Mouse (Mus musculus): ENCODE data around the gene Ogfod1. TPM values are rescaled to one million over a fixed set of nuclear protein-coding genes. Genes with fewer than 3 reads are reported as not detected.

Ogfod1 gene
- polyA plus RNA-seq, 1 experiment from 2014 or later, result 20.8 TPM

DNA sequence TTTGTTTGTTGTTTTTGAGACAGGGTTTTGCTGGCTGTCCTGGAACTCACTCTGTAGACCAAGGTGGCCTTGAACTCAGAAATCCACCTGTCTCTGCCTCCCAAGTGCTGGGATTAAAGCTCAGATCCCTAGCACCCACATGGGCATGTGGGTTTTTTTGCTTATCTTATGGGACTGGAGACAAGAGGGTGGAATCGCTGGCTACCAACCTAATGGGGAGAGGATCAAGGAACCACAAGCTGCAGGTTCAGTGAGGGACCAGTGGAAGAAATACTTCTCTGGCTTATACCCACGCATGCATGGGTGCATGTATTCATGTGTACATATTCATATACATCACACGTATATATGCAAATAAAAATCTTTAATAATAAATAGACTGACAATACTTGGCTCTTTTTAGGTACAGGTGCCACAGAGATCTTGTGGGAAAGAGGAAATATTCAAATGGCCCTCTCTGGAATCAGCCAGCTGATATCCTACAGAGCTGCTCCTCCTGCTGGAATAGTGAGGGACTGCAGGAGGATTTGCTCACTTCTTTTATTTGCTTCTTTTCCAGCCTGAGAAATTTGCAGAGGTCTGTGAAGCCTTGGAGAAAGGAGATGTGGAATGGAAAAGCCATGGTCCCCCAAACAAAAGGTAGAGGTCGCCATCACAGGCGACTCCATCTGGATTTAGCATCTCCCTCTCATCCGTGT is 20.3 kb downstream of the Ogfod1 start:
- no peak overlapping the region for H3K9ac ChIP-seq (replicated peaks; ENCODE audit: low read depth, low read length)
- peaks cover 9% of the 10 kb centered on the region for H3K36me3 ChIP-seq (ENCODE audit: control insufficient read depth, insufficient read depth)
- H3K4me2 ChIP-seq (ENCODE audit: low read length), result no peak overlapping the region
- no peaks in the 10 kb centered on the region for H3K9me3 ChIP-seq (ENCODE audit: control insufficient read depth, low read length)
- 60% methylated on average over 6 of the region's 6 CpGs for WGBS
- no peak overlapping the region for H3K4me3 ChIP-seq (replicated peaks; ENCODE audit: low read length)
- H3K4me1 ChIP-seq (replicated peaks; ENCODE audit: control insufficient read depth, insufficient read depth, low read length), result no peaks in the 10 kb centered on the region
- H3K27ac ChIP-seq (ENCODE audit: low read length), result no peak overlapping the region
- no peak for ATAC-seq
- no peaks in the 10 kb centered on the region for H3K27me3 ChIP-seq (replicated peaks; ENCODE audit: control insufficient read depth, insufficient read depth, low read length)

GRCm38 (mm10) chr8:94066121-94066863 is 29.3 kb downstream of the Ogfod1 start:
- H3K27me3 ChIP-seq (replicated peaks; ENCODE audit: control insufficient read depth, insufficient read depth, low read length), result no peaks in the 10 kb centered on the region
- H3K27ac ChIP-seq (ENCODE audit: low read length), result no peak overlapping the region; the same call in 1 of the 2 replicates
- H3K9ac ChIP-seq (replicated peaks; ENCODE audit: low read depth, low read length), result no peak overlapping the region
- peak; percentile 84 for ATAC-seq
- H3K36me3 ChIP-seq (ENCODE audit: control insufficient read depth, insufficient read depth), result peaks cover 17% of the 10 kb centered on the region
- H3K4me1 ChIP-seq (replicated peaks; ENCODE audit: control insufficient read depth, insufficient read depth, low read length), result peaks cover 8% of the 10 kb centered on the region; the same call in 1 of the 2 replicates
- H3K4me2 ChIP-seq (ENCODE audit: low read length), result no peak overlapping the region
- H3K9me3 ChIP-seq (ENCODE audit: control insufficient read depth, low read length), result no peaks in the 10 kb centered on the region
- 28% methylated on average over 11 of the region's 11 CpGs for WGBS
- H3K4me3 ChIP-seq (replicated peaks; ENCODE audit: low read length), result no peak overlapping the region

DNA sequence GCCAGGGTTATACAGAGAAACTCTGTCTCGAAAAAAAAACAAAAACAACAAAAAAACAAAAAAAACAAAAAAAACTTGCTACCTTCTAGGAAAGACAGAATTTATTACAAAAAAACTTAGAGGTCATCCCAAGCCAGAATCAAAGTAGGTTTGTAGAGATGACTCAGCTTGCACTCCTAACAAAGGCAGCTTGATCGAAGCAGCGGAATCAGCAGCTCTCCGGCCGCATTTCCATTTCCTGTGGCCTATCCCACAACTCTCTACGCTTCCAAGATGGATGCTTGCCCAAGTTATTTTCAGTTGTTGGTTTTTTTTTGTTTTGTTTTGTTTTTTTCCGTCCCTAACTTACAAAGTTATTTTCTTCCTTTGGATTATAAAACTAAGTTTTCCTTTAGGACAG is 31.8 kb downstream of the Ogfod1 start:
- no peak overlapping the region for H3K4me2 ChIP-seq (ENCODE audit: low read length)
- WGBS, result 97% methylated on average over 7 of the region's 7 CpGs
- H3K9me3 ChIP-seq (ENCODE audit: control insufficient read depth, low read length), result no peaks in the 10 kb centered on the region
- no peak for ATAC-seq
- no peak overlapping the region for H3K4me3 ChIP-seq (replicated peaks; ENCODE audit: low read length)
- no peak overlapping the region for H3K9ac ChIP-seq (replicated peaks; ENCODE audit: low read depth, low read length)
- no peaks in the 10 kb centered on the region for H3K27me3 ChIP-seq (replicated peaks; ENCODE audit: control insufficient read depth, insufficient read depth, low read length)
- peaks cover 12% of the 10 kb centered on the region for H3K36me3 ChIP-seq (ENCODE audit: control insufficient read depth, insufficient read depth)
- peaks cover 8% of the 10 kb centered on the region; the same call in 1 of the 2 replicates for H3K4me1 ChIP-seq (replicated peaks; ENCODE audit: control insufficient read depth, insufficient read depth, low read length)
- no peak overlapping the region for H3K27ac ChIP-seq (ENCODE audit: low read length)

DNA sequence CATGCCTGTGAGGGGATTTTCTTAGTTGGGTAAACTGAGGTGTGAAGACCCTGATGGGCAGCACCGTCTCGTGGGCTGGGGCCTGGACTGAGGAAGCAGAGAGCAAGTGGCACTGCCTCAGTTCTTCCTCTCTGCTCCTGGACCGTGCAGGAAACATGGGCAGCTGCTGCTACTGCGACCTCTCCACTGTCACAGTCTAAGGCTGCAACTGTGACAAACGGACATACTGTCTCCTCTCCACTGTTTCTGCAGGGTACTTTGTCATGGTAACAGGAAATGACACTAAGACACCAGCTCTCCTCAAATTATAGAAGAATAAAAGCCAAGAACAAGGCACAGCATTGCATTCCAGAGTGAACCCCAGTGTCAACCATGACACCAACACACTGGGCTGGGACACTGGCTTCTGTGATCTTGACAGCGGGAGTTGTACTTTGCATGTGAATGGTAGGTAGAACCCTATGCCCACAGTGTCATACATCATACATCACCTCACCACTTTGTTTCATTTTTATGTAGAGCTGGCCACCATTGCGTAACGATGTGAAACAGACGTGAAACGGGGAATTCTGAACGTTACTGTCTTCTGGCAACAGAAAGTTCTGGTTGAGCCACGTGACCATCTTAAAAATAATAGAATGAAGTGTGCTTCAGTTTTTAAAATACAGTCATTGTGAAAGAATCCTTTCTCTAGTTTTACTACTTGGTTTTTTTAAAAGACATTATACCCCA is 39.6 kb downstream of the Ogfod1 start:
- no peak for ATAC-seq
- H3K4me1 ChIP-seq (replicated peaks; ENCODE audit: control insufficient read depth, insufficient read depth, low read length), result no peaks in the 10 kb centered on the region
- H3K4me3 ChIP-seq (replicated peaks; ENCODE audit: low read length), result no peak overlapping the region
- no peak overlapping the region for H3K9ac ChIP-seq (replicated peaks; ENCODE audit: low read depth, low read length)
- H3K36me3 ChIP-seq (ENCODE audit: control insufficient read depth, insufficient read depth), result peaks cover 4% of the 10 kb centered on the region; the same call in 1 of the 2 replicates
- H3K27me3 ChIP-seq (replicated peaks; ENCODE audit: control insufficient read depth, insufficient read depth, low read length), result no peaks in the 10 kb centered on the region
- no peak overlapping the region for H3K27ac ChIP-seq (ENCODE audit: low read length)
- WGBS, result 88% methylated on average over 12 of the region's 12 CpGs
- H3K4me2 ChIP-seq (ENCODE audit: low read length), result no peak overlapping the region
- no peaks in the 10 kb centered on the region for H3K9me3 ChIP-seq (ENCODE audit: control insufficient read depth, low read length)

GRCm38 (mm10) chr8:94087964-94088363 is 51.0 kb downstream of the Ogfod1 start:
- Histone ChIP-seq H3K27me3 (replicated peaks; ENCODE audit: control insufficient read depth, insufficient read depth, low read length) (no peaks in the 10 kb centered on the region), H3K9me3 (ENCODE audit: control insufficient read depth, low read length) (no peaks in the 10 kb centered on the region), H3K36me3 (ENCODE audit: control insufficient read depth, insufficient read depth) (peaks cover 3% of the 10 kb centered on the region; the same call in 1 of the 2 replicates), H3K4me2 (ENCODE audit: low read length) (no peak overlapping the region), H3K4me1 (replicated peaks; ENCODE audit: control insufficient read depth, insufficient read depth, low read length) (no peaks in the 10 kb centered on the region), H3K27ac (ENCODE audit: low read length) (no peak overlapping the region), H3K9ac (replicated peaks; ENCODE audit: low read depth, low read length) (no peak overlapping the region), H3K4me3 (replicated peaks; ENCODE audit: low read length) (no peak overlapping the region)
- 87% methylated on average over 9 of the region's 9 CpGs for WGBS
- no peak for ATAC-seq

DNA sequence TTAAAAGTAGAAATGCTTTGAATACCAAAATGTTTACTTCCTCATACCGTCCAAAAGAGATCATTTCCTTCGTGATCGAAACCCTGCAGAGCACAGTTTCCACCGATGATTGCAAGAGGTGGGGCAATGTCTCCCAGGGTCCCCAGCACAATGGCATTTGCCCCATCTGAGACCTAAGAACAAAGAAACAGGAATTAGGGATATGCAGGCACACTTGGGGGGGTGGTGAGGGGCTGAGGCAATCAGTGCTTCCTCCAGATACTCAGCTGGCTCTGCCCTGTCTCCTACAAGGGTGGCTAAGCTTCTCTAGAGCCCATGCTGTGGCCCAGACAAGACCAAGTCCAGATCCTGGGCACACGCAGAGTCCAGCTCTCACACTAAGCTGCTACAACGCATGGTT is 52.7 kb downstream of the Ogfod1 start:
- no peaks in the 10 kb centered on the region for H3K4me1 ChIP-seq (replicated peaks; ENCODE audit: control insufficient read depth, insufficient read depth, low read length)
- no peak overlapping the region for H3K4me2 ChIP-seq (ENCODE audit: low read length)
- peaks cover 3% of the 10 kb centered on the region; the same call in 1 of the 2 replicates for H3K36me3 ChIP-seq (ENCODE audit: control insufficient read depth, insufficient read depth)
- H3K4me3 ChIP-seq (replicated peaks; ENCODE audit: low read length), result no peak overlapping the region
- H3K9ac ChIP-seq (replicated peaks; ENCODE audit: low read depth, low read length), result no peak overlapping the region
- H3K9me3 ChIP-seq (ENCODE audit: control insufficient read depth, low read length), result no peaks in the 10 kb centered on the region
- H3K27ac ChIP-seq (ENCODE audit: low read length), result no peak overlapping the region
- WGBS, result 51% methylated on average over 6 of the region's 6 CpGs
- no peaks in the 10 kb centered on the region for H3K27me3 ChIP-seq (replicated peaks; ENCODE audit: control insufficient read depth, insufficient read depth, low read length)
- ATAC-seq, result no peak

GRCm38 (mm10) chr8:94092848-94093247 is 55.9 kb downstream of the Ogfod1 start:
- Histone ChIP-seq H3K9ac (replicated peaks; ENCODE audit: low read depth, low read length) (no peak overlapping the region), H3K4me2 (ENCODE audit: low read length) (no peak overlapping the region), H3K27ac (ENCODE audit: low read length) (no peak overlapping the region), H3K9me3 (ENCODE audit: control insufficient read depth, low read length) (no peaks in the 10 kb centered on the region), H3K36me3 (ENCODE audit: control insufficient read depth, insufficient read depth) (no peaks in the 10 kb centered on the region), H3K4me1 (replicated peaks; ENCODE audit: control insufficient read depth, insufficient read depth, low read length) (peaks cover 6% of the 10 kb centered on the region), H3K27me3 (replicated peaks; ENCODE audit: control insufficient read depth, insufficient read depth, low read length) (no peaks in the 10 kb centered on the region), H3K4me3 (replicated peaks; ENCODE audit: low read length) (no peak overlapping the region)
- no peak for ATAC-seq
- WGBS, result 88% methylated on average over 9 of the region's 9 CpGs

DNA sequence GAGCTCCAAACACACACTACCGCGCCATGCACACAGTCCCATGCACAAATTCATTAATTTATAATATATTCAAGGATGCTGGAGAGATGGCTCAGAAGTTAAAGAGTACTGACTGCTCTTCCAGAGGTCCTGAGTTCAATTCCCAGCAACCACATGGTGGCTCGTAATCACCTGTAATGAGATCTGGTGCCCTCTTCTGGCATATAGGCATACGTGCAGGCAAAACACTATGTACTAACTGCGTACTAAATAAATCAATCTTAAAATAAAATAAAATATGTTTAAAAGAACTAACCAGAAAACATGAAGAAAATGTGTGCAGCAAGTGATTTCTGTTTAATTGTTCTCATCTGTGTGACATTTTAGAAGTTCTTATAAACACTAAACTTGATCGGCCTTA is 57.3 kb downstream of the Ogfod1 start:
- Histone ChIP-seq H3K4me1 (replicated peaks; ENCODE audit: control insufficient read depth, insufficient read depth, low read length) (peaks cover 12% of the 10 kb centered on the region), H3K9ac (replicated peaks; ENCODE audit: low read depth, low read length) (no peak overlapping the region), H3K4me3 (replicated peaks; ENCODE audit: low read length) (no peak overlapping the region), H3K36me3 (ENCODE audit: control insufficient read depth, insufficient read depth) (no peaks in the 10 kb centered on the region), H3K27me3 (replicated peaks; ENCODE audit: control insufficient read depth, insufficient read depth, low read length) (no peaks in the 10 kb centered on the region), H3K9me3 (ENCODE audit: control insufficient read depth, low read length) (no peaks in the 10 kb centered on the region), H3K4me2 (ENCODE audit: low read length) (no peak overlapping the region), H3K27ac (ENCODE audit: low read length) (no peak overlapping the region)
- WGBS, result 87% methylated on average over 6 of the region's 6 CpGs
- no peak for ATAC-seq

Measured in forebrain, embryonic 16.5 days (tissue).